Mouse (Mus musculus) monocyte, adult 59 days (primary cell): ENCODE results near the gene Tex13c2. TPM values are rescaled to one million over a fixed set of nuclear protein-coding genes. Genes with fewer than 3 reads are reported as not detected.

Experiments
- total RNA-seq, 2 experiments: library from RNA; stranded (reverse); gene quantifications; one replicate each; pipeline ENCODE4 v1.2.4; 2023

The Tex13c2 gene
- not detected for total RNA-seq

GRCm38 (mm10) chrX:42489446-42489845, at the start of gene Tex13c2:
Gene Tex13c2, plus strand, starts transcription at chrX:42489691.

GRCm38 (mm10) chrX:42502291-42503043, 13.0 kb downstream of the Tex13c2 start, which contains the start of gene Sh2d1a:
Gene Sh2d1a, plus strand, starts transcription at chrX:42502453.

Other genes starting within 250 kb of the Tex13c2 start
- gene Sh2d1a, start 12.8 kb downstream of the Tex13c2 start, total RNA-seq, result not detected